Mouse (Mus musculus): ENCODE measurements at regions not wholly inside any gene's neighbourhood (a gene's known extent, or its start where the extent isn't known, plus 50 kb on each side); places are given as distances from the start of the nearest gene placed in this dataset.

DNA sequence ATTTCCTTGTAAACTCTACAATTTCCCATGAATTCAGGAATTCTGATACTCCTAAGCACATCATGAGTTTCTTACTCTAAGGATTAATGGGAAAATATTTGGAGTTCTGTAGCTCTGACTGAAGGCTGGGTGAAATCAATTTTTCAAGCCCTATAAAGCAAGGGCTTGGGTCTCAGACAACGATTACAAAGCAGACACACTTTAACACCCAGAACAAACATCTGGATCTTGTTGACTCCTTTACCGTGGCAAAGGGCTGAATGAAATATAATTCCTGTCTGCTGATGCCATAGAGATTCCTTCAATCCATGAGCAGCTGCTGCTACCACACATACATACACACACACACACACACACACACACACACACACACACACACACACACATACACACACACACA, 256.2 kb downstream of the Pdgfc start:
- H3K4me1 ChIP-seq (ENCODE audit: control insufficient read depth in 1 of 2, insufficient read depth in 2 of 2), result no peaks in the 10 kb centered on the region
- no peak for DNase-seq (ENCODE audit: extremely low read depth)
- no peak overlapping the region for H3K9ac ChIP-seq (ENCODE audit: insufficient read depth, low read depth)
- H3K9me3 ChIP-seq (replicated peaks; ENCODE audit: low read length), result no peaks in the 10 kb centered on the region
- no peaks in the 10 kb centered on the region for H3K27me3 ChIP-seq (replicated peaks)
- H3K79me2 ChIP-seq (replicated peaks; ENCODE audit: control insufficient read depth, extremely low read depth, insufficient read depth, poor library complexity, severe bottlenecking), result no peaks in the 10 kb centered on the region
- H3K4me3 ChIP-seq (replicated peaks in 1 of 3; ENCODE audit: low read depth in 2 of 3, low read length in 2 of 3, poor library complexity in 1 of 3), result no peak overlapping the region
- no peak overlapping the region for H3K4me2 ChIP-seq (ENCODE audit: insufficient read depth, low read depth, poor library complexity, severe bottlenecking)
- dilution Hi-C loops (cut with MboI; ENCODE audit: extremely low pct_ligation_motif_present, extremely low pct_unique_long_range_greater_than_20kb, low sequenced_read_pairs) (no loop called here), in situ Hi-C loops (cut with MboI; ENCODE audit: low pct_ligation_motif_present, low pct_unique_long_range_greater_than_20kb, low sequenced_read_pairs) (no loop called here)
- TF ChIP-seq SMC3 (IDR thresholded peaks at IDR 0.05; ENCODE audit: low read depth, low read length), result no peak
- no peak for TF ChIP-seq POLR2A (IDR thresholded peaks at IDR 0.05; ENCODE audit: low read depth, low read length)
- no peak for TF ChIP-seq HCFC1 (IDR thresholded peaks at IDR 0.05; ENCODE audit: low read depth, low read length)
- no peak for TF ChIP-seq RCOR1 (conservative IDR thresholded peaks at IDR 0.05; ENCODE audit: low read depth, low read length)
- TF ChIP-seq EP300 (IDR thresholded peaks at IDR 0.05; ENCODE audit: low read length), result no peak
- TF ChIP-seq ZNF384 (IDR thresholded peaks at IDR 0.05; ENCODE audit: low read depth, low read length), result no peak
- TF ChIP-seq MEF2A (IDR thresholded peaks at IDR 0.05; ENCODE audit: borderline replicate concordance, low read depth, low read length), result no peak
- no peak for TF ChIP-seq GABPA (IDR thresholded peaks at IDR 0.05; ENCODE audit: insufficient replicate concordance, low read depth, low read length)
- no peak for TF ChIP-seq ZMIZ1 (IDR thresholded peaks at IDR 0.05; ENCODE audit: low read depth, low read length)
- no peak for TF ChIP-seq USF1 (IDR thresholded peaks at IDR 0.05; ENCODE audit: low read depth, low read length)
- no peak for TF ChIP-seq TCF12 (IDR thresholded peaks at IDR 0.05; ENCODE audit: low read depth, low read length)
- no peak for TF ChIP-seq SIN3A (IDR thresholded peaks at IDR 0.05; ENCODE audit: low read length)
- TF ChIP-seq NRF1 (IDR thresholded peaks at IDR 0.05; ENCODE audit: low read depth, low read length), result no peak
- TF ChIP-seq JUN (IDR thresholded peaks at IDR 0.05; ENCODE audit: insufficient read depth, low read depth, low read length), result no peak
- no peak for TF ChIP-seq MAX (IDR thresholded peaks at IDR 0.05; ENCODE audit: low read length)
- no peak for TF ChIP-seq ZC3H11A (IDR thresholded peaks at IDR 0.05; ENCODE audit: low read depth, low read length)
- no peaks in the 10 kb centered on the region for H3K36me3 ChIP-seq (replicated peaks in 1 of 2; ENCODE audit: control insufficient read depth in 1 of 2, insufficient read depth in 1 of 2, low read length in 1 of 2)
- no peak overlapping the region for H3K27ac ChIP-seq (ENCODE audit: insufficient read depth, low read depth)

DNA sequence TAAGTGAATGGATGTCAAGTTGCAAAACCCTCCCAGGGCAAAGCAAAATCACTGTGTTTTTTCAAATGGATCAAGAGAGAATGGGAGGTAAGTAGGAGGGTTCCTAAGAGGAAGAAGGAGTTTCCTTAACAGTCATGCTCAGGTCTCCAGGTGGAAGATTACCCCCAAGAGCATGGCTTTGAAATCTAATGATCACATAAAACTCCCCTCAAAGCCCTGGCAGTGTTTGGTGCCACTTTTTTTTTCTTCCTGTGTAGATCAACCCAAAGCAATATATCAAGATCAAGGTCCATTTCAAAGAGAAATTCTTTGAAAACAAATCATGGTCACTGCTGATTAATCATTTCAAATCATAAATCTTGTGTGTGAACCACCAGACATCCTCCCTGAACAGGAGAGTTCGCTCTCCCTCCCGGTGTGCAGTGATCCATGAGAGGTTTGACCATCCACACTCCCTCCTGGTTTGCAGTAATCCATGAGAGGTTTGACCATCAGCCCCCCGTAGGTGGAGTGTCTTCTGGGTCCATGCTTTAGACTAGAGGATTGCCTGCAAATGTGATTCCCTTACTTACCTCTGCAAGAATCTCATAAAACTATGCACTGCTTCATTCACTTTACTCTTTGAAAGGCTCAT, 257.1 kb downstream of the Pdgfc start:
- dilution Hi-C loops (cut with MboI; ENCODE audit: extremely low pct_ligation_motif_present, extremely low pct_unique_long_range_greater_than_20kb, low sequenced_read_pairs), result no loop called here
- Histone ChIP-seq H3K4me1 (ENCODE audit: control insufficient read depth in 1 of 2, insufficient read depth in 2 of 2) (no peaks in the 10 kb centered on the region), H3K27ac (ENCODE audit: insufficient read depth, low read depth) (no peak overlapping the region), H3K9me3 (replicated peaks; ENCODE audit: low read length) (no peaks in the 10 kb centered on the region), H3K79me2 (replicated peaks; ENCODE audit: control insufficient read depth, extremely low read depth, insufficient read depth, poor library complexity, severe bottlenecking) (no peaks in the 10 kb centered on the region), H3K4me3 (replicated peaks in 1 of 3; ENCODE audit: low read depth in 2 of 3, low read length in 2 of 3, poor library complexity in 1 of 3) (no peak overlapping the region), H3K9ac (ENCODE audit: insufficient read depth, low read depth) (no peak overlapping the region), H3K4me2 (ENCODE audit: insufficient read depth, low read depth, poor library complexity, severe bottlenecking) (no peak overlapping the region), H3K36me3 (replicated peaks in 1 of 2; ENCODE audit: control insufficient read depth in 1 of 2, insufficient read depth in 1 of 2, low read length in 1 of 2) (no peaks in the 10 kb centered on the region), H3K27me3 (replicated peaks) (no peaks in the 10 kb centered on the region)
- in situ Hi-C loops (cut with MboI; ENCODE audit: low pct_ligation_motif_present, low pct_unique_long_range_greater_than_20kb, low sequenced_read_pairs), result no loop called here
- TF ChIP-seq JUN (IDR thresholded peaks at IDR 0.05; ENCODE audit: insufficient read depth, low read depth, low read length), result no peak
- TF ChIP-seq E2F4 (IDR thresholded peaks at IDR 0.05; ENCODE audit: insufficient replicate concordance, low read depth, low read length), result no peak
- no peak for TF ChIP-seq MYC (IDR thresholded peaks at IDR 0.05; ENCODE audit: low read depth, low read length)
- no peak for TF ChIP-seq UBTF (IDR thresholded peaks at IDR 0.05; ENCODE audit: low read depth, low read length)
- no peak for TF ChIP-seq MXI1 (IDR thresholded peaks at IDR 0.05; ENCODE audit: low read depth, low read length)
- no peak for DNase-seq (ENCODE audit: extremely low read depth)
